Mouse (Mus musculus) stomach, postnatal 0 days (tissue): ENCODE data around the gene Calml3. TPM values are rescaled to one million over a fixed set of nuclear protein-coding genes. Genes with fewer than 3 reads are reported as not detected.

Experiments
- ATAC-seq: fragments of 200-750 bp; cut with Nextera tagmentation; 2 replicates; pipeline ENCODE4 v1.8.0; 2017; ENCODE audit not compliant: low FRiP score, low TSS enrichment
- DNase-seq: peaks from one replicate; pipeline ENCODE4 v3.0.0-alpha.2; 2016; ENCODE audit warnings: low spot score
- H3K27ac ChIP-seq: fragments of 300-500 bp; sonication (generic); replicated peaks from 2 replicates; pipeline ENCODE4 v1.5.1; 2014; ENCODE audit warnings: mild to moderate bottlenecking, control low read depth
- H3K27me3 ChIP-seq: fragments of 300-500 bp; sonication (generic); 2 replicates; pipeline ENCODE4 v1.6.1; 2014; ENCODE audit warnings: low read length; ENCODE audit not compliant: control insufficient read depth, insufficient read depth
- H3K36me3 ChIP-seq: fragments of 300-500 bp; sonication (generic); 2 replicates; pipeline ENCODE4 v1.6.1; 2014; ENCODE audit warnings: low read length, mixed read lengths; ENCODE audit not compliant: control insufficient read depth, insufficient read depth
- H3K4me1 ChIP-seq: fragments of 300-500 bp; sonication (generic); replicated peaks from 2 replicates; pipeline ENCODE4 v1.6.1; 2014; ENCODE audit warnings: antibody characterized with exemption; ENCODE audit not compliant: control insufficient read depth, insufficient read depth
- H3K4me2 ChIP-seq: fragments of 300-500 bp; sonication (generic); replicated peaks from 2 replicates; pipeline ENCODE4 v1.6.1; 2014; ENCODE audit warnings: low read depth, mild to moderate bottlenecking, control low read depth, moderate library complexity
- H3K4me3 ChIP-seq: fragments of 300-500 bp; sonication (generic); 2 replicates; pipeline ENCODE4 v1.5.1; 2014; ENCODE audit warnings: low read depth, low read length, control low read depth
- H3K9ac ChIP-seq: fragments of 300-500 bp; sonication (generic); 2 replicates; pipeline ENCODE4 v1.6.1; 2014; ENCODE audit warnings: mild to moderate bottlenecking, low read length, control low read depth, mixed read lengths
- H3K9me3 ChIP-seq: fragments of 300-500 bp; sonication (generic); 2 replicates; pipeline ENCODE4 v1.6.1; 2016; ENCODE audit warnings: low read length; ENCODE audit not compliant: control insufficient read depth
- CTCF ChIP-seq: IDR thresholded peaks from 2 replicates; pipeline ENCODE4 v1.5.1; 2016; ENCODE audit warnings: antibody characterized with exemption, low read depth, mild to moderate bottlenecking, moderate library complexity
- EP300 ChIP-seq: optimal IDR thresholded peaks from 2 replicates; pipeline ENCODE3; 2016; ENCODE audit warnings: antibody characterized with exemption
- WGBS: fragments of 180-500 bp; shearing (Covaris S2); extraction: QIAGEN DNeasy Blood & Tissue Kit; methylation state at CpG from one replicate; pipeline ENCODE4 v1.1.7; 2014; 5-methylcytosine and 5-hydroxymethylcytosine counted together
- polyA plus RNA-seq: library from polyadenylated mRNA; unstranded; fragments of >200 nt; fragmentation: Nextera tagmentation; extraction: Ambion mirVana; gene quantifications from 2 replicates; pipeline ENCODE4 v1.2.1, GENCODE M21; 2015

The Calml3 gene
- polyA plus RNA-seq, 1 experiment from 2014 or later, result 40.0 TPM

DNA sequence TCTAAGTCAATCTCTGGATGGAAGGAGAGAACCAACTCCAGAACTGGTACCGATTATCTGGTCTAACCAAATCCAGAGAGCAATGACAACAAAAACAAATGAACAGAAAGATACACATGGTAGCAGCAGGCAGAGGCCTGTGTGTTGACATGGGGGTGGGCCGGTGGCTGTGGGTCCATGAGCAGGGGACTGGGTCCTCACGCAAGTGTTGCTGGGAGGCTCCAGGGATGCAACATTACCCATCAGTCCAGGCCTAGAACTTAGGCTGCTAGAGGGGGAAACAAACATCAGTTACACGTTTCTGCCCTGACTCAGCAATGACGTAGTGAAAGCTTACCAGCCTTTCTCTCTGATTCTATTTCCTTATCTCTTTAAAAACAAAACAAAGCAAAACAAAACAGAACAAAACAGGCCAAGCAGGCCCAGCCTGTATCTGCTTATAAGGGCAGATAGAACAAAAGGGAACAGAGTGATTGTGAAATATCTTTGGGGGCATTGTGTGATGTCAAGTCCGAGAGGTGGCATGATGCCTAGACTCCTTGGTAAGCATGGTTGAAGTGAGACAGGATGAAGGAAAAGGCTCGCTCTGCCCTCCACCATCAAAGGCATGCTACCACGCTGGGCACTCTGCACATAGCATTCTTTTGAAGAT lies 24.4 kb downstream of the Calml3 start:
- Histone ChIP-seq H3K4me3 (no peak overlapping the region), H3K9ac (no peak overlapping the region), H3K4me2 (no peak overlapping the region), H3K4me1 (no peaks in the 10 kb centered on the region), H3K36me3 (no peaks in the 10 kb centered on the region), H3K9me3 (no peaks in the 10 kb centered on the region), H3K27ac (peak overlapping the region; percentile 81), H3K27me3 (no peaks in the 10 kb centered on the region)
- WGBS, result 64% methylated on average over 8 of the region's 8 CpGs
- TF ChIP-seq CTCF (no peak), EP300 (peak; percentile 73)
- DNase-seq (no peak), ATAC-seq (peak; percentile 22; the same call in 1 of the 2 replicates)

DNA sequence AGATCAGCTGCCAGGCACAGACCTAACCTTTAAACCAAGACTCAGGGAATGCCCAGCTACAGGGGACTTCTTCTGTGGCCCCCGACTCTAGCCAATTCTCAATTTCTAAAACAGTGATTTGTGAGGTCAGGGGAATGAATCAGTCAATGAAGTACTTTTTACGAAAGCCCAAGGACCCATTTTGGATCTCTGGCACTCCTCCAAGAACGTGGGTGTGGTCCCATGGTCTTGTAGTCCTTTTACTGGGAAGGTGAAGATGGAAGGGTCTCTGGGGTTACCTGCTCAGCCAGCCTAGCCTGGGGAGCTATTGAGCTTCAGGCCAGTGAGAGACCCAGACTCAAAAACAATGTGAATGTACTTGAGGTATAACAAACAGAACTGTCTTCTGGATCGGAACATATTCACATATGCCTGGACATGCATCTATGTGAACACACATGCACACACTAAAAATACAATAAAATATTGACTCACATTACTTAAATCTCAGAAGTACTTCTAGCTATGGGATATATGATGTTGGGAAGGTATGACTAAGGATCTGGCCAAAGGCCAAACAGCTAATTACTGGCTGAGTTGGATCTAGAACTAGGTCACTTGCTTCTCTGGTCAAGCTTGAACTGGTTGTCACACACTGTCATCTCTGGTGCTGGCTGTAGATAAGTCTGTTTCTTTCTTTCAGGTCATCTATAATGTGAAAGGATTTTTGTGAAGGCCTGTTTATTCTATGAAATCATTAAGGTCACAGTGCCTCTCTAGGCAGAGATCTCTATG lies 25.3 kb downstream of the Calml3 start:
- no peak for TF ChIP-seq CTCF
- no peak for TF ChIP-seq EP300
- H3K9ac ChIP-seq, result no peak overlapping the region
- H3K4me3 ChIP-seq, result no peak overlapping the region
- no peak overlapping the region for H3K4me2 ChIP-seq
- H3K27ac ChIP-seq, result peak overlapping the region; percentile 81
- H3K27me3 ChIP-seq, result no peaks in the 10 kb centered on the region
- H3K9me3 ChIP-seq, result no peaks in the 10 kb centered on the region
- H3K4me1 ChIP-seq, result no peaks in the 10 kb centered on the region
- ATAC-seq, result peak; percentile 41
- WGBS, result 54% methylated on average over 4 of the region's 4 CpGs
- DNase-seq, result no peak
- no peaks in the 10 kb centered on the region for H3K36me3 ChIP-seq

DNA sequence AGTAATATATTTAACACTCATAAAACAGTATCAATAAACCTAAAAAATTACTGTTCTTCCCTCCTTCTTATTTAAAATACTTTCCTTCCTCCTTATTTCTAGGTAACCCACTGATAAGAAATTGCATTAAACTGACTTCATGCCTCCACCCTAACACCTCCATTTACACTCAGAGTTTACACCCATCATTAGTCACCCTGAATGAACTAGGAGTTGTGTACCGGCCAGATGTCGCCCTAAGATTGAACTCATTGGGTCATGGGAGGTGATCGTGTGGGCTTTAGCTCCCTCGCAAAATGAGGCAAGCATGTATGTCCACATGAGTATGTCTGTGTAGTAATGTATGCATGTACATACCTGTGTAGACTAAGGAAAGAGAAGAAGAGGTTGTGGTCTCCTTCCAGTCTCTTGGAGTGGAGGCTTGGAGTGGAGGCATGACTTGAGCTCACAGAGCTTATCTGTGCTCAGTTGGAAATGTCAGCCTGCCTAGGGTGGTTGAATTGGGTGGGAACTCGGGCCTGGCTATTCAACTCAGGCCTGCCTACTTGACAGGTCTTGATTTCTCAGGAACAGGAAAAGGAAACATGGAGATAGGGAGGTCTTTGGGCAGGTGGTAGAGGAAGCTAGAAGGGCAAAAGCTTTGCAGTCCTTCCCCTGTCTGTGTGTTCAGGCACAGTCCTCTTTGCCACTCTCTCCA lies 26.8 kb downstream of the Calml3 start:
- H3K4me3 ChIP-seq, result no peak overlapping the region
- no peaks in the 10 kb centered on the region for H3K9me3 ChIP-seq
- H3K4me1 ChIP-seq, result no peaks in the 10 kb centered on the region
- no peaks in the 10 kb centered on the region for H3K36me3 ChIP-seq
- no peak for TF ChIP-seq CTCF
- TF ChIP-seq EP300, result no peak
- 43% methylated on average over 5 of the region's 5 CpGs for WGBS
- ATAC-seq (peak; percentile 88), DNase-seq (peak; percentile 52)
- peak overlapping the region; percentile 81 for H3K27ac ChIP-seq
- no peaks in the 10 kb centered on the region for H3K27me3 ChIP-seq
- H3K9ac ChIP-seq, result no peak overlapping the region
- H3K4me2 ChIP-seq, result no peak overlapping the region

DNA sequence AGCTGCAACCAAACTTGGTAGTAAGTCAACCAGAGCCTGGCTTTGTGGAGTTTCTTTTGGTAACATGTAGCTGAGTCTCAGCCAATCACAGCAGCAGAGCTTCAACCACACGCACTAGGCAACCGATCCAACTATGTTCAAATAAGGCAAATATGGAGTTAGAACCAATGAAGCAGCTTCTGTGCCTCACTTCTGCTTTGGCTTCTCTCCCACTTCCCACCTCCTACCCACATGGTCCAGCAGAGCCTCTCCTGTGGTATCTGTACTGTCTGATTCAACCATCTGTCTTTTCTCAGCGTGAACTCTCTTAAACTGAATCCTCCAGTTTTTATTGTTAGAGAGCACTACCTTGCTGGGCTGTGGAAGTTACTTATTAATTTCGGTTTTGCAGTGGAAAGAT lies 27.7 kb downstream of the Calml3 start:
- TF ChIP-seq CTCF (no peak), EP300 (no peak)
- H3K36me3 ChIP-seq, result no peaks in the 10 kb centered on the region
- H3K9me3 ChIP-seq, result no peaks in the 10 kb centered on the region
- H3K4me3 ChIP-seq, result no peak overlapping the region
- no peaks in the 10 kb centered on the region for H3K27me3 ChIP-seq
- no peak overlapping the region for H3K9ac ChIP-seq
- H3K27ac ChIP-seq, result peak overlapping the region; percentile 77; the same call in 1 of the 2 replicates
- no peaks in the 10 kb centered on the region for H3K4me1 ChIP-seq
- WGBS, result 68% methylated on average over 4 of the region's 4 CpGs
- ATAC-seq (no peak; the same call in 1 of the 2 replicates), DNase-seq (no peak)
- no peak overlapping the region for H3K4me2 ChIP-seq

DNA sequence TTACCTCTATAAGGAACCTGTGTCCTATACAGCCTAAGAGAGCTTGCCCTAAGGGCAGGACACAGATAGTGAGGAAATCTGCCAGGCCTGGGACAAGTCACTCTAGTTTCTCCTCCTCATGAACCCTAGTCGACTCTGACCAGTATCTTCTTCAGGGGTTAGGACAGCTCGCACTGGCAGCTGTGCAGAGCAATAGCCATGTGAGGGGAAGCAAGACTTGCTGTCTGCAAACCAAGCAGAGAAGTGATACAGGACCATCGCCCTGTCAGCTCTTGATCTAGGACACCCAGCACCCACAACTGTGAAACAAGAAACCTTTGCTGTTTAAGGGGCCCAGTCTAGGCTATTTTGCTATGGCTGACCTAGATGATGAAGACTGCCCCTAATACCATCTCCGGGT lies 29.1 kb downstream of the Calml3 start:
- Histone ChIP-seq H3K27ac (no peak overlapping the region), H3K4me2 (no peak overlapping the region), H3K4me3 (no peak overlapping the region), H3K9ac (no peak overlapping the region), H3K4me1 (peaks cover 3% of the 10 kb centered on the region; the same call in 1 of the 2 replicates), H3K9me3 (no peaks in the 10 kb centered on the region), H3K27me3 (no peaks in the 10 kb centered on the region), H3K36me3 (no peaks in the 10 kb centered on the region)
- TF ChIP-seq CTCF (no peak), EP300 (no peak)
- DNase-seq, result no peak
- WGBS, result 86% methylated on average over 4 of the region's 4 CpGs
- ATAC-seq, result no peak

DNA sequence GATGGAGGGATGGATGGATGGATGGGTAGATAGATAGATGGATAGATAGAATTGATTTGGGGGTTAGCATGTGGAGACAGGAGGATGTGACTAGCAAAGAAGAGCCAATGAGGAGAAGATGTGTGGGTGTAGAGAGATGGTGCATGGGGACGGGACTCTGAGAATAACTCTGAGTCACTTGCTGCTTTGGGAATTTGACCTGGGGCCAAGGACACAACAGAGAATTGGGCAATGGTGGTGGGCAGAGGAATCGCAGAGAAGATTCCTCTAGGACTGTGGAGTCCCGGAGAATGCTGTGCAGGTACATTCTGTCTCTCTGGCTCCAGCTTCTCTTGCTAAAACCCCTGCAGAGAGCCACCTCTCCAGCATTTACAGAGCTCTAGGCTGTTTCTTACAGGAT lies 29.8 kb downstream of the Calml3 start:
- Histone ChIP-seq H3K27me3 (no peaks in the 10 kb centered on the region), H3K27ac (no peak overlapping the region), H3K9ac (no peak overlapping the region), H3K9me3 (no peaks in the 10 kb centered on the region), H3K4me2 (no peak overlapping the region), H3K36me3 (no peaks in the 10 kb centered on the region), H3K4me1 (peaks cover 6% of the 10 kb centered on the region), H3K4me3 (no peak overlapping the region)
- DNase-seq (no peak), ATAC-seq (no peak)
- TF ChIP-seq EP300 (no peak), CTCF (no peak)
- WGBS, result 71% methylated on average over 3 of the region's 3 CpGs
